Mouse (Mus musculus) C2C12 (cell line): ENCODE measurements around the gene Ivd.

ENCODE experiments used
- CTCF ChIP-seq: IDR thresholded peaks from one replicate; pipeline ENCODE4 v1.5.1; 2011; ENCODE audit not compliant: control insufficient read depth, insufficient read depth, insufficient read length
- FOSL1 ChIP-seq: IDR thresholded peaks from one replicate; pipeline ENCODE4 v1.8.0; 2011; ENCODE audit warnings: mild to moderate bottlenecking, low read length; ENCODE audit not compliant: poor library complexity, insufficient read depth, severe bottlenecking
- MAX ChIP-seq: IDR thresholded peaks from one replicate; pipeline ENCODE4 v1.6.1; 2011; ENCODE audit warnings: mild to moderate bottlenecking, control low read depth
- MYOD1 ChIP-seq: IDR thresholded peaks from one replicate; pipeline ENCODE4 v1.6.1; 2011; ENCODE audit warnings: low read depth; ENCODE audit not compliant: control insufficient read depth, insufficient read length
- MYOG ChIP-seq: IDR thresholded peaks from one replicate; pipeline ENCODE4 v1.6.1; 2011; ENCODE audit not compliant: control insufficient read depth, insufficient read length; ENCODE audit errors: extremely low read depth
- USF1 ChIP-seq: IDR thresholded peaks from one replicate; pipeline ENCODE4 v1.6.1; 2011; ENCODE audit warnings: low read depth, mild to moderate bottlenecking, control low read depth, moderate library complexity

DNA sequence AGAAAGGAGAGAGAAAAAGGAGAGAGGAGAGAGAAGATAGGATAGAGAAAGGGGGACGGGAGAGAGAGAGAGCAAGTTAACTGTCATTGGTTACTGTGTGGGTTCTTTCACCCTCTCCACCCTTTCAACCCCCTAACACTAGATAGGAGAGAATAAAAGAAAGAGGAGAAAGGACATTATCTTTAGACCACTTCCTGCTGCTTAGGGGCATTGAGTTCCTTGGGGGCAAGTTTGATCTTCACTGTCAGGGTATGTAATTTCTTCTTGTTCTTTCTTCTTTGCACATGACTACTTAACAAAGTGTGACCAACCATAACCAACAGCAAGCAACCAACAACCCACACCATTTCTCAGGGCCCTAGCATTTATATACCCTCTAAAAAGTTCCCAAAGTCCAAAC lies 49.0 kb upstream of the Ivd start:
- TF ChIP-seq MYOG (no peak), MAX (no peak), CTCF (no peak), MYOD1 (no peak), USF1 (no peak), FOSL1 (no peak)
